Mouse (Mus musculus) ES-Bruce4 (cell line): Measurements from ENCODE around the gene Akap11.

Source experiments
- CTCF ChIP-seq: IDR thresholded peaks from one replicate; pipeline ENCODE4 v1.8.1; 2011; ENCODE audit warnings: low read depth, low read length
- EP300 ChIP-seq: IDR thresholded peaks from 2 replicates; pipeline ENCODE4 v1.6.1; 2011; ENCODE audit warnings: low read depth, low read length; ENCODE audit not compliant: insufficient read depth

GRCm38 (mm10) chr14:78583168-78583567 is 46.6 kb upstream of the Akap11 start:
- TF ChIP-seq EP300 (no peak), CTCF (no peak)
